Mouse (Mus musculus): Measurements from ENCODE around the gene Iqcn.

DNA sequence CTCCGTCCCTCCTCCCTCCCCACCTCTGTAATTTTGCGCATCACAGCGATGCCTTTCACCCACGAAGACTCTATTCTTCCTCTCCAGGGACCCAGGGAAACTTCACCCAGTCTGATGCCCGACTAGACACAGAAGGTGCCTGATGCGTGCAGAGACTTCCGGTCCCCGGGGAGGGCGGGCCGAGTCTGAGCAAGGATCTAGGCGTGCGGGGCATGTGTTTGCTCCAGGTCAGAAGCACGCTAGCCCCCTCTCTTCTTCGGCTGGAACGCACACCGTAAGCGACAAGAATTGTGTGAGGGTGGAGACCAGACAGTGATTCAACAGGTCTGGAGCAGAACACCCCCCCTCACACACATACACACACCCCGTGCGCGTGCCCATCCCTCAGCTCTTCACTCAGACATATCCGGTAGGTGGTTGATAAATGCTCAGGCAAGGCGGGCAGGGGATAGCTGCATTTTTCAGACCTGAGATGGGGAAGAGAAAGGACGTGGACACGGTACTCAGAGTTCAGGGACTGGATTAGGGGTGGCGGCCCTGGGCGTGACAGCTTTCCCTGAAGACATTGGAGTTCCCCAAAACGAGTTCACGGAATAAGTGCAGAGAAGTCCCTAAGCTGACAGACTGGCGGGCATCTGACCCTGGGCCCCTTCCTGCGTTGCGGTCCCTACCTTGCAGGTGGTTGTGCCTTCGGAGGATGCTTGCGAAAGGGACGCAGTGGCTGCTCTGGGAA is 62.7 kb downstream of the Iqcn start:
- no peak for TF ChIP-seq EP300 (IDR thresholded peaks at IDR 0.05; ENCODE audit: low read depth)
- TF ChIP-seq CTCF (IDR thresholded peaks at IDR 0.05; ENCODE audit: low read depth) = no peak
